Mouse (Mus musculus): ENCODE results near the gene Pde4d. TPM values are rescaled to one million over a fixed set of nuclear protein-coding genes. Genes with fewer than 3 reads are reported as not detected.

Pde4d gene
- polyA plus RNA-seq, 1 experiment from 2014 or later = 19.0 TPM

GRCm38 (mm10) chr13:108532875-108533274 lies 83.1 kb downstream of the Pde4d start:
- no peak for ATAC-seq (replicated peaks; ENCODE audit: low FRiP score)

GRCm38 (mm10) chr13:108536436-108536835 lies 86.7 kb downstream of the Pde4d start:
- ATAC-seq (replicated peaks; ENCODE audit: low FRiP score) (no peak), DNase-seq (ENCODE audit: low spot score) (no peak)
- Histone ChIP-seq H3K27me3 (replicated peaks; ENCODE audit: control insufficient read depth, insufficient read depth, low read length) (no peaks in the 10 kb centered on the region), H3K9me3 (ENCODE audit: control insufficient read depth, low read length) (no peaks in the 10 kb centered on the region), H3K36me3 (ENCODE audit: control insufficient read depth, insufficient read depth, low read length) (no peaks in the 10 kb centered on the region), H3K4me1 (replicated peaks; ENCODE audit: control insufficient read depth, insufficient read depth, low read length) (no peaks in the 10 kb centered on the region), H3K27ac (ENCODE audit: low read depth, low read length) (no peak overlapping the region), H3K4me3 (ENCODE audit: low read depth, low read length) (no peak overlapping the region), H3K9ac (ENCODE audit: low read depth, low read length) (no peak overlapping the region), H3K4me2 (no peak overlapping the region)
- 41% methylated on average over 4 of the region's 4 CpGs for WGBS

More at GRCm38 (mm10) chr13:108532875-108533274, 83.1 kb downstream of the Pde4d start:
- no peak overlapping the region for H3K9ac ChIP-seq (ENCODE audit: low read depth, low read length)
- H3K27me3 ChIP-seq (replicated peaks; ENCODE audit: control insufficient read depth, insufficient read depth, low read length) = no peaks in the 10 kb centered on the region
- H3K27ac ChIP-seq (ENCODE audit: low read depth, low read length) = no peak overlapping the region
- no peaks in the 10 kb centered on the region for H3K9me3 ChIP-seq (ENCODE audit: control insufficient read depth, low read length)
- H3K4me1 ChIP-seq (replicated peaks; ENCODE audit: control insufficient read depth, insufficient read depth, low read length) = no peaks in the 10 kb centered on the region
- H3K36me3 ChIP-seq (ENCODE audit: control insufficient read depth, insufficient read depth, low read length) = no peaks in the 10 kb centered on the region
- 83% methylated on average over 1 of the region's 1 CpGs for WGBS
- no peak for DNase-seq (ENCODE audit: low spot score)
- H3K4me2 ChIP-seq = no peak overlapping the region
- H3K4me3 ChIP-seq (ENCODE audit: low read depth, low read length) = no peak overlapping the region

- no peak overlapping the region for H3K27ac ChIP-seq (ENCODE audit: low read depth, low read length)
- ATAC-seq (replicated peaks; ENCODE audit: low FRiP score) (no peak), DNase-seq (ENCODE audit: low spot score) (no peak)
- WGBS = 81% methylated on average over 6 of the region's 6 CpGs
- H3K9me3 ChIP-seq (ENCODE audit: control insufficient read depth, low read length) = no peaks in the 10 kb centered on the region
- H3K36me3 ChIP-seq (ENCODE audit: control insufficient read depth, insufficient read depth, low read length) = no peaks in the 10 kb centered on the region
- H3K4me2 ChIP-seq = no peak overlapping the region
- no peaks in the 10 kb centered on the region for H3K4me1 ChIP-seq (replicated peaks; ENCODE audit: control insufficient read depth, insufficient read depth, low read length)
- no peak overlapping the region for H3K9ac ChIP-seq (ENCODE audit: low read depth, low read length)
- no peaks in the 10 kb centered on the region for H3K27me3 ChIP-seq (replicated peaks; ENCODE audit: control insufficient read depth, insufficient read depth, low read length)
- H3K4me3 ChIP-seq (ENCODE audit: low read depth, low read length) = no peak overlapping the region
Observed at GRCm38 (mm10) chr13:108536951-108537350, 87.2 kb downstream of the Pde4d start.

GRCm38 (mm10) chr13:108538760-108539369 lies 89.1 kb downstream of the Pde4d start:
- no peaks in the 10 kb centered on the region for H3K4me1 ChIP-seq (replicated peaks; ENCODE audit: control insufficient read depth, insufficient read depth, low read length)
- no peaks in the 10 kb centered on the region for H3K36me3 ChIP-seq (ENCODE audit: control insufficient read depth, insufficient read depth, low read length)
- no peak overlapping the region for H3K4me2 ChIP-seq
- DNase-seq (ENCODE audit: low spot score) (no peak), ATAC-seq (replicated peaks; ENCODE audit: low FRiP score) (no peak)
- H3K27me3 ChIP-seq (replicated peaks; ENCODE audit: control insufficient read depth, insufficient read depth, low read length) = no peaks in the 10 kb centered on the region
- no peak overlapping the region for H3K9ac ChIP-seq (ENCODE audit: low read depth, low read length)
- no peak overlapping the region for H3K4me3 ChIP-seq (ENCODE audit: low read depth, low read length)
- 59% methylated on average over 1 of the region's 1 CpGs for WGBS
- H3K9me3 ChIP-seq (ENCODE audit: control insufficient read depth, low read length) = no peaks in the 10 kb centered on the region
- no peak overlapping the region for H3K27ac ChIP-seq (ENCODE audit: low read depth, low read length)

GRCm38 (mm10) chr13:108541488-108541887 lies 91.7 kb downstream of the Pde4d start:
- Histone ChIP-seq H3K27ac (ENCODE audit: low read depth, low read length) (no peak overlapping the region), H3K9ac (ENCODE audit: low read depth, low read length) (no peak overlapping the region), H3K9me3 (ENCODE audit: control insufficient read depth, low read length) (no peaks in the 10 kb centered on the region), H3K4me2 (no peak overlapping the region), H3K4me3 (ENCODE audit: low read depth, low read length) (no peak overlapping the region), H3K27me3 (replicated peaks; ENCODE audit: control insufficient read depth, insufficient read depth, low read length) (no peaks in the 10 kb centered on the region), H3K4me1 (replicated peaks; ENCODE audit: control insufficient read depth, insufficient read depth, low read length) (no peaks in the 10 kb centered on the region), H3K36me3 (ENCODE audit: control insufficient read depth, insufficient read depth, low read length) (no peaks in the 10 kb centered on the region)
- 87% methylated on average over 3 of the region's 3 CpGs for WGBS
- no peak for DNase-seq (ENCODE audit: low spot score)
- ATAC-seq (replicated peaks; ENCODE audit: low FRiP score) = no peak

GRCm38 (mm10) chr13:108542342-108542761 lies 92.6 kb downstream of the Pde4d start:
- Histone ChIP-seq H3K36me3 (ENCODE audit: control insufficient read depth, insufficient read depth, low read length) (no peaks in the 10 kb centered on the region), H3K4me3 (ENCODE audit: low read depth, low read length) (no peak overlapping the region), H3K9me3 (ENCODE audit: control insufficient read depth, low read length) (no peaks in the 10 kb centered on the region), H3K4me1 (replicated peaks; ENCODE audit: control insufficient read depth, insufficient read depth, low read length) (no peaks in the 10 kb centered on the region), H3K9ac (ENCODE audit: low read depth, low read length) (no peak overlapping the region), H3K27ac (ENCODE audit: low read depth, low read length) (no peak overlapping the region), H3K4me2 (no peak overlapping the region), H3K27me3 (replicated peaks; ENCODE audit: control insufficient read depth, insufficient read depth, low read length) (no peaks in the 10 kb centered on the region)
- 86% methylated on average over 5 of the region's 5 CpGs for WGBS
- ATAC-seq (replicated peaks; ENCODE audit: low FRiP score) = no peak
- DNase-seq (ENCODE audit: low spot score) = no peak

- Histone ChIP-seq H3K4me1 (replicated peaks; ENCODE audit: control insufficient read depth, insufficient read depth, low read length) (no peaks in the 10 kb centered on the region), H3K27me3 (replicated peaks; ENCODE audit: control insufficient read depth, insufficient read depth, low read length) (no peaks in the 10 kb centered on the region), H3K9ac (ENCODE audit: low read depth, low read length) (no peak overlapping the region), H3K9me3 (ENCODE audit: control insufficient read depth, low read length) (no peaks in the 10 kb centered on the region), H3K27ac (ENCODE audit: low read depth, low read length) (no peak overlapping the region), H3K4me2 (no peak overlapping the region), H3K36me3 (ENCODE audit: control insufficient read depth, insufficient read depth, low read length) (no peaks in the 10 kb centered on the region), H3K4me3 (ENCODE audit: low read depth, low read length) (no peak overlapping the region)
- WGBS = 63% methylated on average over 5 of the region's 5 CpGs
- DNase-seq (ENCODE audit: low spot score) (no peak), ATAC-seq (replicated peaks; ENCODE audit: low FRiP score) (0 out of 2 replicates have a peak, but pooled peaks have one; percentile 7)
Observed at GRCm38 (mm10) chr13:108552288-108552687, 102.5 kb downstream of the Pde4d start.

- WGBS = 43% methylated on average over 5 of the region's 5 CpGs
- H3K4me1 ChIP-seq (replicated peaks; ENCODE audit: control insufficient read depth, insufficient read depth, low read length) = no peaks in the 10 kb centered on the region
- ATAC-seq (replicated peaks; ENCODE audit: low FRiP score) (no peak), DNase-seq (ENCODE audit: low spot score) (no peak)
- no peak overlapping the region for H3K4me3 ChIP-seq (ENCODE audit: low read depth, low read length)
- no peaks in the 10 kb centered on the region for H3K36me3 ChIP-seq (ENCODE audit: control insufficient read depth, insufficient read depth, low read length)
- no peaks in the 10 kb centered on the region for H3K9me3 ChIP-seq (ENCODE audit: control insufficient read depth, low read length)
- no peak overlapping the region for H3K9ac ChIP-seq (ENCODE audit: low read depth, low read length)
- no peak overlapping the region for H3K27ac ChIP-seq (ENCODE audit: low read depth, low read length)
- H3K27me3 ChIP-seq (replicated peaks; ENCODE audit: control insufficient read depth, insufficient read depth, low read length) = no peaks in the 10 kb centered on the region
- H3K4me2 ChIP-seq = no peak overlapping the region
Observed at GRCm38 (mm10) chr13:108552995-108553394, 103.2 kb downstream of the Pde4d start.

GRCm38 (mm10) chr13:108554901-108555300 lies 105.2 kb downstream of the Pde4d start:
- DNase-seq (ENCODE audit: low spot score) = no peak
- Histone ChIP-seq H3K27me3 (replicated peaks; ENCODE audit: control insufficient read depth, insufficient read depth, low read length) (no peaks in the 10 kb centered on the region), H3K9me3 (ENCODE audit: control insufficient read depth, low read length) (no peaks in the 10 kb centered on the region), H3K4me3 (ENCODE audit: low read depth, low read length) (no peak overlapping the region), H3K36me3 (ENCODE audit: control insufficient read depth, insufficient read depth, low read length) (no peaks in the 10 kb centered on the region), H3K27ac (ENCODE audit: low read depth, low read length) (no peak overlapping the region), H3K9ac (ENCODE audit: low read depth, low read length) (no peak overlapping the region), H3K4me1 (replicated peaks; ENCODE audit: control insufficient read depth, insufficient read depth, low read length) (no peaks in the 10 kb centered on the region), H3K4me2 (no peak overlapping the region)
- no peak for ATAC-seq (replicated peaks; ENCODE audit: low FRiP score)
